Mouse (Mus musculus): Measurements from ENCODE around the gene Alpl.

DNA sequence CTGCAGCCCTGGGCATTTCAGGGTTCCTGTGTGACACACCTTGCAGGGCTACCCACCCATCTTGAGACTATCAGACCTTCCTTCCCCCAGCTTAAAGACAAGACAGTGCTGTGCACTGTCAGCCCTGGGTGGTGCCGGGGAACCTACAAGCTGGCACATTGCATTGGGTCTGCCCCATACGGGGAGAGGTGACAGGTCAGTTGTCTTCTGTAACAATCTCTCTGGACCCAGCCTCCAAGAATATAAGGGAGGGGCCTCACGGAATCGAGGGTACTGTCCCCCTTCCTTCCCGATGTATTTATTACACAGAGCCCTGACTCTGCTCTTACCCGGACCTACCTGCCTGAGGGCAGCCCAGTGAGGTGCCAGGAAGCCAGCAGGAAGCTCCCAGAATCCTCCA is 11.4 kb downstream of the Alpl start:
- TF ChIP-seq POLR2A (IDR thresholded peaks at IDR 0.05; ENCODE audit: low read depth, low read length), result no peak
- TF ChIP-seq CTCF (IDR thresholded peaks at IDR 0.05; ENCODE audit: extremely low read depth, insufficient read depth, insufficient read length, insufficient replicate concordance), result no peak

All from spleen, adult 2 months (tissue).